Mouse (Mus musculus): ENCODE measurements around the gene Atp10a.

DNA sequence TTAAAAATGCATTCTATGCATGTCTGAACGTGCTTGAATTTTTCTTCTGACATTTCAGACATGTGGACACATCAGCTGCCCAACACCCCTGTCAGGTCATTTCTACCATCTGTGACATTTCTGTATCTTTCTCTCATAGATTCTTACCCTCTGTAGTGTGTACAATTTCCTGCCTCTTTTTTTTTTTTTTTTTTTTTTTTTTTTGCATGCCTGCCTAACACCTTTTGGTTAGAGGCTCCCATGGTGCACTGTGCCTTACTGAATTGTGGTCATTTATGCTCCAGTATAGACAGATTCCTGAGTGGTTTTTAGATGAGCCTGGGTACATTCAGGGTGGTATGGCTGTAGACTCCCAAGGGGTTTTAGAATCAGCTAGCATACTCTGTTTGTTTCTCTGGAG lies 54.3 kb downstream of the Atp10a start:
- no peak for TF ChIP-seq CTCF (conservative IDR thresholded peaks at IDR 0.05; ENCODE audit: insufficient read depth, insufficient read length, low read depth, low read length)
- TF ChIP-seq POLR2A (IDR thresholded peaks at IDR 0.05; ENCODE audit: low read depth, low read length), result no peak
